Mouse (Mus musculus) neural tube, embryonic 14.5 days (tissue): ENCODE data around the gene Mier3. TPM values are rescaled to one million over a fixed set of nuclear protein-coding genes. Genes with fewer than 3 reads are reported as not detected.

Experiments
- ATAC-seq: fragments of 200-750 bp; cut with Nextera tagmentation; 2 replicates; pipeline ENCODE4 v1.8.0; 2017; ENCODE audit warnings: low read depth, mild to moderate bottlenecking, moderate TSS enrichment, moderate library complexity
- H3K27ac ChIP-seq: fragments of 300-500 bp; sonication (generic); 2 replicates; pipeline ENCODE4 v1.5.1; 2014; ENCODE audit warnings: low read depth, mild to moderate bottlenecking, control low read depth, low read length, moderate library complexity, mixed read lengths
- H3K27me3 ChIP-seq: fragments of 300-500 bp; sonication (generic); 2 replicates; pipeline ENCODE4 v1.6.1; 2014; ENCODE audit warnings: low read length; ENCODE audit not compliant: control insufficient read depth, insufficient read depth
- H3K36me3 ChIP-seq: fragments of 300-500 bp; sonication (generic); 2 replicates; pipeline ENCODE4 v1.6.1; 2014; ENCODE audit warnings: low read length, mixed read lengths; ENCODE audit not compliant: control insufficient read depth, insufficient read depth
- H3K4me1 ChIP-seq: fragments of 300-500 bp; sonication (generic); 2 replicates; pipeline ENCODE4 v1.6.1; 2014; ENCODE audit warnings: low read length; ENCODE audit not compliant: control insufficient read depth, insufficient read depth
- H3K4me2 ChIP-seq: fragments of 300-500 bp; sonication (generic); 2 replicates; pipeline ENCODE4 v1.6.1; 2014; ENCODE audit warnings: mild to moderate bottlenecking, low read depth, low read length, control low read depth
- H3K4me3 ChIP-seq: fragments of 300-500 bp; sonication (generic); 2 replicates; pipeline ENCODE4 v1.5.1; 2014; ENCODE audit warnings: low read depth, low read length, control low read depth, mixed read lengths
- H3K9ac ChIP-seq: fragments of 300-500 bp; sonication (generic); replicated peaks from 2 replicates; pipeline ENCODE4 v1.6.1; 2014; ENCODE audit warnings: low read depth, mild to moderate bottlenecking, control low read depth, low read length, mixed read lengths
- H3K9me3 ChIP-seq: fragments of 300-500 bp; sonication (generic); 2 replicates; pipeline ENCODE4 v1.6.1; 2016; ENCODE audit warnings: low read length; ENCODE audit not compliant: control insufficient read depth
- WGBS: fragments of 180-500 bp; shearing (Covaris S2); extraction: QIAGEN DNeasy Blood & Tissue Kit; methylation state at CpG from one replicate; pipeline ENCODE4 v1.1.7; 2014; 5-methylcytosine and 5-hydroxymethylcytosine counted together
- polyA plus RNA-seq: library from polyadenylated mRNA; unstranded; fragments of >200 nt; fragmentation: Nextera tagmentation; extraction: Ambion mirVana; gene quantifications from 2 replicates; pipeline ENCODE4 v1.2.1, GENCODE M21; 2014

The Mier3 gene
- polyA plus RNA-seq = 26.1 and 27.7 TPM in 2 replicates

- Histone ChIP-seq H3K9ac (no peak within 1 kb of the TSS), H3K4me2 (no peak within 1 kb of the TSS), H3K36me3 (no peaks in the 10 kb centered on the region), H3K27ac (no peak within 1 kb of the TSS), H3K27me3 (no peaks in the 10 kb centered on the region), H3K4me3 (no peak within 1 kb of the TSS), H3K4me1 (0 out of 2 replicates have a peak, but pooled peaks cover 3% of the 10 kb centered on the region), H3K9me3 (no peaks in the 10 kb centered on the region)
- 89% methylated on average over 4 of the region's 4 CpGs for WGBS
- ATAC-seq = no peak
Measured at GRCm38 (mm10) chr13:111680679-111681078, at the start of gene Mier3. Mier3 (plus strand) TSS chr13:111680979.

GRCm38 (mm10) chr13:111634163-111635160 lies 46.3 kb upstream of the Mier3 start:
- Histone ChIP-seq H3K4me1 (no peaks in the 10 kb centered on the region), H3K4me2 (no peak overlapping the region), H3K27ac (no peak overlapping the region), H3K9me3 (no peaks in the 10 kb centered on the region), H3K36me3 (no peaks in the 10 kb centered on the region), H3K27me3 (no peaks in the 10 kb centered on the region), H3K9ac (no peak overlapping the region), H3K4me3 (no peak overlapping the region)
- ATAC-seq = no peak
- 91% methylated on average over 16 of the region's 16 CpGs for WGBS

GRCm38 (mm10) chr13:111640319-111640718 lies 40.5 kb upstream of the Mier3 start:
- Histone ChIP-seq H3K9ac (no peak overlapping the region), H3K4me3 (no peak overlapping the region), H3K27ac (no peak overlapping the region), H3K4me2 (no peak overlapping the region), H3K9me3 (no peaks in the 10 kb centered on the region), H3K4me1 (no peaks in the 10 kb centered on the region), H3K36me3 (no peaks in the 10 kb centered on the region), H3K27me3 (no peaks in the 10 kb centered on the region)
- ATAC-seq = no peak
- WGBS = 87% methylated on average over 6 of the region's 6 CpGs

GRCm38 (mm10) chr13:111643636-111644035 lies 37.1 kb upstream of the Mier3 start:
- ATAC-seq = no peak
- Histone ChIP-seq H3K4me3 (no peak overlapping the region), H3K9me3 (no peaks in the 10 kb centered on the region), H3K9ac (no peak overlapping the region), H3K4me2 (no peak overlapping the region), H3K4me1 (no peaks in the 10 kb centered on the region), H3K36me3 (no peaks in the 10 kb centered on the region), H3K27ac (no peak overlapping the region), H3K27me3 (no peaks in the 10 kb centered on the region)
- WGBS = 63% methylated on average over 2 of the region's 2 CpGs

- WGBS = 89% methylated on average over 9 of the region's 9 CpGs
- no peak overlapping the region for H3K4me2 ChIP-seq
Measured at GRCm38 (mm10) chr13:111646204-111646603, 34.6 kb upstream of the Mier3 start.

GRCm38 (mm10) chr13:111647279-111647678 lies 33.5 kb upstream of the Mier3 start:
- Histone ChIP-seq H3K36me3 (no peaks in the 10 kb centered on the region), H3K9ac (no peak overlapping the region), H3K27ac (no peak overlapping the region), H3K4me3 (no peak overlapping the region), H3K9me3 (no peaks in the 10 kb centered on the region), H3K4me1 (no peaks in the 10 kb centered on the region), H3K27me3 (no peaks in the 10 kb centered on the region), H3K4me2 (no peak overlapping the region)
- WGBS = 89% methylated on average over 4 of the region's 4 CpGs
- ATAC-seq = no peak

More at GRCm38 (mm10) chr13:111646204-111646603, 34.6 kb upstream of the Mier3 start:
- Histone ChIP-seq H3K27ac (no peak overlapping the region), H3K4me1 (no peaks in the 10 kb centered on the region), H3K4me3 (no peak overlapping the region), H3K9ac (no peak overlapping the region), H3K36me3 (no peaks in the 10 kb centered on the region), H3K9me3 (no peaks in the 10 kb centered on the region), H3K27me3 (no peaks in the 10 kb centered on the region)
- no peak for ATAC-seq

GRCm38 (mm10) chr13:111651020-111651419 lies 29.8 kb upstream of the Mier3 start:
- ATAC-seq = no peak; the same call in 1 of the 2 replicates
- Histone ChIP-seq H3K27me3 (no peaks in the 10 kb centered on the region), H3K4me3 (no peak overlapping the region), H3K4me1 (no peaks in the 10 kb centered on the region), H3K27ac (no peak overlapping the region), H3K4me2 (no peak overlapping the region), H3K9ac (no peak overlapping the region), H3K9me3 (no peaks in the 10 kb centered on the region), H3K36me3 (no peaks in the 10 kb centered on the region)
- WGBS = 44% methylated on average over 6 of the region's 6 CpGs

GRCm38 (mm10) chr13:111655273-111655672 lies 25.5 kb upstream of the Mier3 start:
- Histone ChIP-seq H3K36me3 (no peaks in the 10 kb centered on the region), H3K4me2 (no peak overlapping the region), H3K9me3 (no peaks in the 10 kb centered on the region), H3K27ac (no peak overlapping the region), H3K27me3 (no peaks in the 10 kb centered on the region), H3K4me3 (no peak overlapping the region), H3K4me1 (no peaks in the 10 kb centered on the region), H3K9ac (no peak overlapping the region)
- 88% methylated on average over 4 of the region's 4 CpGs for WGBS
- ATAC-seq = no peak

GRCm38 (mm10) chr13:111655856-111656255 lies 24.9 kb upstream of the Mier3 start:
- H3K4me3 ChIP-seq = no peak overlapping the region
- no peak overlapping the region for H3K9ac ChIP-seq
- H3K27ac ChIP-seq = no peak overlapping the region
- no peak for ATAC-seq
- 76% methylated on average over 2 of the region's 2 CpGs for WGBS
- no peaks in the 10 kb centered on the region for H3K27me3 ChIP-seq
- no peaks in the 10 kb centered on the region for H3K36me3 ChIP-seq
- no peaks in the 10 kb centered on the region for H3K9me3 ChIP-seq
- H3K4me2 ChIP-seq = no peak overlapping the region
- no peaks in the 10 kb centered on the region for H3K4me1 ChIP-seq
